Mouse (Mus musculus) liver, adult 10 weeks (tissue): ENCODE results near the gene Unc5b. TPM values are rescaled to one million over a fixed set of nuclear protein-coding genes. Genes with fewer than 3 reads are reported as not detected.

Source experiments
- polyA plus RNA-seq: library from polyadenylated mRNA; stranded (reverse); fragments of 350-450 nt; fragmentation: Illumina TruSeq; extraction: RNeasy Lipid Tissue Mini Kit (QIAGEN cat#74804); gene quantifications from one replicate; pipeline ENCODE4 v1.2.3, GENCODE M21; 2014; ENCODE audit warnings: low read depth, low replicate concordance

The Unc5b gene
- 0.21 TPM for polyA plus RNA-seq

DNA sequence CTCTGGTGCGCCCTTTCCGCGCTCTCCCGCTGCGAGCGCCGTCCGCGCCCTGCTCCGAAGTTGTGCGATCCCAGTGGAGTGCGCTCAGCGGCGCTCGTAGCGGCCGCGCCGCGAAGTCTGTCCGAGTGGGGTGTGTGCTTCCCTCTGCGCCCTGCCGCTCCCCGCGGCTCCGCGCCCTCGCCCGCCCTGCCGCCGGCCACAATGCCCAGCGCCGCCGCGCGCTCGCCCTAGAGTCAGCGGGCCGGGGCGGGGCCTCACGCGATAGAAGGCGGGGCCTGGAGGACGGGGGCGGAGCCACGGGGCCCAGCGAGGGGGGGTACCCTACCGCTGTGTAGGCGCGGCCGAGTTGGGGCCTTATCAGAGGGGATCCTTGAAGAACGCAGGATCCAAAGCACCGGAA lies at the start of gene Unc5b:
Unc5b (minus strand) TSS at position 203 of the 400 bp plus-strand sequence.

DNA sequence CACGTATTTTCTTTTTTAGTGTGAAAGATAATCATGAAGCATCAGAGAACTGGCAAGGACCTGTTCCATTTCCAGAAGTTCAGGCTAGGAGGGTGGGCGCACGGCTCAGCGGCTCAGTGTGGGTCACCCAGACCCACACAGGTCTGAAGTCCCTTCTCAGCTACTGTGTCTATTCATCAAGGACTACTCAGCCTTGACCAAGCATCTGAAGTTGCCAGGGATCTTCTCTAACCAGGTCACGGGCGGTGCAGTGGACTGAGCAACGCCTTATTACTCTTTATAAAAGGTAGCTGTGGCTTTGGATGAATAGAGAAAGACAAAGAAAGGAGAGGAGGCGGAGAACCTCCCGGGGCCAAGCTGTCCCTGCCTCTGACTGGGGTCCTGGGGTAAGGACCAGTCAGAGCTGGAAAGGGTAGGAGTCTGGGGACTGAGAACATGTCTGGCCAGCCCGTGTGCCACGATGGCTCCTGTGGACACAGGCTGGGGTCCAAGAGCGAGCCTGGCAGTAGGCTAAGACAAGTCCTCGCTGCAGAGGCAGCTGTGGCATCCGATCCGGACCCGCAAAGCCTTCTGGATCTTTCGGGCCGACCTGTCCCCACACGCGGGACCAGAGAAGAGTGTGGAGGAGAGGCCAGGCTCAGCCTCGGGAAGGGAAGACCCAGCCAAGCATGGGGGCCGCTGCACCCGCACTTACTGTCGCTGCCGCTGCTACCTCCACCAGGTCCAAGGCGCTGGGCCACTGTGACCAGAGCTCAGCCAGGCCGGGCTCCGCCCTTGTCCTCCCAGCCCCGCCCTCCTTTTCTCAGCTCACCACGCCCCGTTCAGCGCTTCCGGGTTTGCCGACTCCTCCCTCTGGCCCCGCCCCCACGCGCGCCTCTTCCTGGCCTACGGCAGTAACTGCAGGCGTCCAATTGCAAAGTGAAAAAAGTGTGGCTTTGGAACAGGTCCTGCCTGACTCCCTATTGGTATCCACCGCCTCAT lies 79.1 kb downstream of the Unc5b start, which contains the start of gene Slc29a3:
Slc29a3 (minus strand) TSS at position 755 of the 981 bp plus-strand sequence.

Other genes with a start within 250 kb of the Unc5b start
- gene Cdh23, start 135.1 kb downstream of the Unc5b start, polyA plus RNA-seq = not detected
- gene Slc29a3, start 78.8 kb downstream of the Unc5b start, polyA plus RNA-seq = 2.6 TPM